Mouse (Mus musculus) liver, embryonic 14.5 days (tissue): Measurements from ENCODE around the gene Btg2.

ENCODE experiments used
- CTCF ChIP-seq: IDR thresholded peaks from 2 replicates; pipeline ENCODE4 v1.5.1; 2016; ENCODE audit warnings: antibody characterized with exemption, low read depth, control low read depth
- EP300 ChIP-seq: IDR thresholded peaks from 2 replicates; pipeline ENCODE4 v1.6.1; 2016; ENCODE audit warnings: antibody characterized with exemption, low read depth

- TF ChIP-seq CTCF = no peak
- TF ChIP-seq EP300 = no peak
These were observed 17.0 kb downstream of the Btg2 start for GRCm38 (mm10) chr1:134061915-134062314.
